Mouse (Mus musculus) retina, postnatal 7 days (tissue): ENCODE results near the gene Slc36a3.
"Not testable (repeated sequence)": the region's sequence is repeated elsewhere in the genome, so short reads cannot be mapped to it uniquely, and the experiment has no call there.

Source experiments
- DNase-seq: peaks from one replicate; pipeline ENCODE4 v3.0.0-alpha.2; 2012; ENCODE audit warnings: low read depth, low spot score

Slc36a3 gene

GRCm38 (mm10) chr11:55146855-55147254 lies 4.7 kb downstream of the Slc36a3 start:
- DNase-seq = no peak

- DNase-seq = no peak
These were observed 7.5 kb downstream of the Slc36a3 start for GRCm38 (mm10) chr11:55144011-55144410.

- DNase-seq = no peak
These were observed 10.0 kb downstream of the Slc36a3 start for GRCm38 (mm10) chr11:55141502-55141901.

- DNase-seq = no peak
These were observed 13.9 kb downstream of the Slc36a3 start for GRCm38 (mm10) chr11:55137646-55138045.

- no peak for DNase-seq
These were observed 14.5 kb downstream of the Slc36a3 start for GRCm38 (mm10) chr11:55136770-55137547.

GRCm38 (mm10) chr11:55134871-55135270 lies 16.6 kb downstream of the Slc36a3 start:
- DNase-seq = no peak

- no peak for DNase-seq
These were observed 17.1 kb downstream of the Slc36a3 start for GRCm38 (mm10) chr11:55134407-55134806.

- DNase-seq = no peak
These were observed 18.3 kb downstream of the Slc36a3 start for GRCm38 (mm10) chr11:55133204-55133603.

- no peak for DNase-seq
These were observed 19.6 kb downstream of the Slc36a3 start for GRCm38 (mm10) chr11:55131946-55132345.

- DNase-seq = no peak
These were observed 20.3 kb downstream of the Slc36a3 start for GRCm38 (mm10) chr11:55131077-55131742.

GRCm38 (mm10) chr11:55128411-55128810 lies 23.1 kb downstream of the Slc36a3 start:
- no peak for DNase-seq

GRCm38 (mm10) chr11:55127937-55128336 lies 23.6 kb downstream of the Slc36a3 start:
- no peak for DNase-seq

- DNase-seq = no peak
These were observed 24.8 kb downstream of the Slc36a3 start for GRCm38 (mm10) chr11:55126663-55127062.

- no peak for DNase-seq
These were observed 30.1 kb downstream of the Slc36a3 start for GRCm38 (mm10) chr11:55121430-55121829.

GRCm38 (mm10) chr11:55120821-55121271 lies 30.7 kb downstream of the Slc36a3 start:
- DNase-seq = no peak

- DNase-seq = no peak
These were observed 31.2 kb downstream of the Slc36a3 start for GRCm38 (mm10) chr11:55120279-55120678.

- DNase-seq = no peak
These were observed 34.5 kb downstream of the Slc36a3 start for GRCm38 (mm10) chr11:55117031-55117430.

GRCm38 (mm10) chr11:55116004-55116403 lies 35.5 kb downstream of the Slc36a3 start:
- DNase-seq = no peak

GRCm38 (mm10) chr11:55114291-55114690 lies 37.2 kb downstream of the Slc36a3 start:
- no peak for DNase-seq

- not testable (repeated sequence) for DNase-seq
These were observed 37.7 kb downstream of the Slc36a3 start for GRCm38 (mm10) chr11:55113861-55114250.

- DNase-seq = no peak
These were observed 38.2 kb downstream of the Slc36a3 start for GRCm38 (mm10) chr11:55113209-55113860.

GRCm38 (mm10) chr11:55110566-55111169 lies 40.8 kb downstream of the Slc36a3 start:
- no peak for DNase-seq
